Mouse (Mus musculus): ENCODE results near the gene Efcab9. TPM values are rescaled to one million over a fixed set of nuclear protein-coding genes. Genes with fewer than 3 reads are reported as not detected.

Efcab9 gene
- total RNA-seq, 1 experiment from 2014 or later = not detected

DNA sequence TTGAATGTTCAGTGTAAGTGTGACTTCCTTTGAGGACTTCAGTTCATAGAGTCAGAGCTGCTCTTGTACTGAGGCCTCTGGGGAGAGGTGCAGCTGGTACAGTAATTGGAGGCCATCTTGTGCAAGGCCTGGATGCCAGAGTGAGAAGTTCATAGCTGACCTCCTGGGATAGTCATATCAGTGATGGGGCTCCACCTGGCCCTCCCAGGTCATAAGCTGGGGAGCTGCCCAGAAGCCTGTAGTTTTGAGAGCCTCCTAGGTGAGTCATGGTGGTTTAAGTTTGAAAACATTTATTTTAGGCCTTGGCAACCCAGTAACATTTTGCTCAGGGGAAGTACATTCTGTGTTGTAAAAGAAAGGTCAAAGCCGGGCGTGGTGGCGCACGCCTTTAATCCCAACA lies 26.1 kb upstream of the Efcab9 start:
- ATAC-seq (replicated peaks; ENCODE audit: low read depth, poor library complexity, severe bottlenecking) = no peak

DNA sequence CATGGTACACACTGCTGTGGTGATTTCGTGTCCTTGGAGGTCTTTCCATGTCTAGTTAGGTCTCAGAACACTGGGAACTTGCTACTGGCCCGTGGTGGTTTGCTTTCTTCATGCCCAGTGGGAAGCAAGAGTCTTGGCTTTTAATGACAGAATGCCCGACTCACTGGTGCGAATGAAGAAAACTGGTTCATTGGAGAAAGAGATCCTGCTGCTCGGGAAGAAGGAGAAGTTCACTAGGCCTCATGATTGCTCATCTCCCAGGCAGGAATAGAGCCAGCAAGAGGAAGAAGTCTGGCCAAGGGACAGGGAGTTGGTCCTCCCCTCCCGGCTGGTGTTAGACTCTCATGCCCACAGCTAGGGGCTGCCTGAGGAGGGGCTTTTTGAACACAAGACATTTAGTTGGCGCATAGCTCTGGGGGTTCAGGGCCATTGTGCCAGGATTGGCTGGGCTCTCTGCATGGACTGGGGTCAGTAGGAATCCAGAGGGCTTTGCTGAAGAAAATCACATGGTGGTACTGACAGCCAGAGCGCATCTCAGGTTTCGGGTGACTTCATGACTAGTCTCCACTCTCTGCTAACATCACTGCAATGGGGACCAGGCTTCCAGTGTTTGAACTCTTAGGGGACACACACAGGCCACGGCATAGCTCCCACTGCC lies 24.6 kb upstream of the Efcab9 start:
- ATAC-seq (replicated peaks; ENCODE audit: low read depth, poor library complexity, severe bottlenecking) = no peak

DNA sequence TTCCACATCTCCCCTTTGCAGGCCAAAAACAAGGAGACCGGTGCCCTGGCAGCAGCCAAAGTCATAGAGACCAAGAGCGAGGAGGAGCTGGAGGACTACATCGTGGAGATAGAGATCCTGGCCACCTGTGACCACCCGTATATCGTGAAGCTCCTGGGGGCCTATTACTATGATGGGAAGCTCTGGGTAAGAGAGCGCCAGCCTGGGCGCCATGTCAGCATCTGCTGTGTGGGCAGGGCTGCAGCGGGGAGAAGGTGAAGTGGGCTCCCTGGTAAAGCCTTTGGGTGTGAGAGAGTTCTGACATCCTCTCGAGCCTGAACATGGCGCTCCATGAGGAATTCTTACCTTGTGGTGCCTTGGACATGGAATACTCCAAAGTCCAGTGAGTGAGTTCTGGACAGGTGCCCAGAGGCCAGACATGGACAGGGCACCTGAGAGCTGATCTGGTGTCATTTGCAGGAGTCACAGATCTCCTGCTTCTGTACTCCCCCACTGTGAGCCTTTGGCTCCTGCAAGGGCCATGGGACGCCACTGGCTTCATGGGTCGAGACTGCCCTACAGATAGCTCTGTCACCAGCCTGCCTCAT lies 23.3 kb upstream of the Efcab9 start:
- ATAC-seq (replicated peaks; ENCODE audit: low read depth, poor library complexity, severe bottlenecking) = no peak

DNA sequence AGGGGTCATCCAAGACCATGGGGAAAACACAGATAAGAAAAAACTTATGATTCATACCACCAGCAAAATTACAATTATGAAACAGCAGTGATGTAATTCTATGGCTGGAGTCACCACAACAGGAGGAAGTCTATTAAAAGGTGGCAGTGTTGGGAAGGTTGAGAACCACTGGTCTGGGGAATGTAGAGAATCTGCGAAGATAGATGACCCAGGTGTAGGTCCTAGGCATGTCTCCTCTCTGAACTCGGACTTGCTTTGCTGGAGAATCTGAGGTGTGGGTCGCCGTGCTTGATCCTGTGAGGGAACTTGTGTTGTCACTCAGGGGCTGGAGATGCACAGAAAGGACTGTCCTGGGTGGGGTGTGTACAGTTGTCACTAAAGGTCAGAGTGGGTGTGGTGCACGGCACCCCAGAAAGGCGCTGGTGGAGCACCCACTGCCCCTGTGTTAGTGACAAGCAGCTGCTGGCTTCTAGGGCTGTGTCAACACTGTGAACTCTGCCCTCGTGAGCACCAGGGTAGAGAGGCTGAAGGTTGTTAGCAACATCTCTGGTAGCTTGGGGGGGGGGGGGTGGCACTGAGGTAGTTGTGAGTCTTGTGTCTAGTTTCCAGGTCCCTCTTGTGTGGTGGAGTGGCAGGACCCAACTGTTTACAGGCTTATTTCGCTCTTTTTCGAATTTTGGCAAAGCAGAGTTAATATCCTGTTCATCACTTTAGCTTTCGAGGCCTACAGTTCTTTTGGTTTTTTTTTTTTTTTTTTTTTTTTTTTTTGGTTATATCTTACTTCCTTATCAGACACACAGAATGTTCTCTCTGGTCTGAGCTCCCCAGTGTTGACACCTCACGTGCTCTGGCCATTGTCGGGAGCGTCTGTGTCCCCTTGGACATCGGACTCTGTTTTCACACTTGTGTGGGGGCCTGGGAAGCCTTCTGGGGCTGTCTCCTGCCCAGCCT lies 22.5 kb upstream of the Efcab9 start:
- ATAC-seq (replicated peaks; ENCODE audit: low read depth, poor library complexity, severe bottlenecking) = peak; percentile 34

DNA sequence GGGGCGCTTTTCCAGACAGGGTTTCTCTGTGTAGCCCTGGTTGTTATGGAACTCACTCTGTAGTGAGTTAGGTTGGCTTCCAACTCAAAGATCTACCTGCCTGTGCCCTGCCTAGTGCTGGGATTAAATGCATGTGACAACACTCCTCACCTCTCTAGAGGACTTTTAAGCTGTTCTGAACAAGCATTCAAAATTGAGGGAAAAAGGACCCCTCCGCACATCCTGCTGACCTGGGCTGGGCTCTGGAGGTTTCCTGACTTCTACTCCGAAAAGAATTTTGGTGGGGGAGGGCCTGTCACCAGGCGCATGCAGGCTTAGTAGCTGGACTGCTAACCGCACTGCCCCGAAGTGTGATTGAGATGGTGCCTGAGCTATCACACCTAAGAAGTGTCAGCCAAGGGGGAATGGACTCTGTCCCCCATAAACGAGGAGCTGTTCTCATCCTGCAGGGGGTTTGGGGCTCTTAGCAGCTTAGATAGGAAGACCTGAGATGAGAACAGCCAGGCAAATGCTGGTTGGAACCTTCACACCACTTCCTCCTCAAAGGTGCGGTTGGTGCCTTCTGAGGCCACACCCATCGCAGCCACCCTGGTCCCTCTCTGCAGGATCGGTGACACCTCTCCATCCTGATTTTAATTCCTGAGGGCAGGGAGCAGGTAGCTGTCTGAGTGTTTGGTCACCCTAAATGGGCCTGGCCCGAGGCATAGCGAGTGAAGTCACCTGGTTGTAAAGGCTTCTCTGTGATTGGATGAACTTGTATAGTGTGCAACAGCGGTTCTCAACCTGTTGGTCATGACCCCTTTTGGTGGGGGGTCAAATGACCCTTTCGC lies 21.6 kb upstream of the Efcab9 start:
- peak; percentile 67 for ATAC-seq (replicated peaks; ENCODE audit: low read depth, poor library complexity, severe bottlenecking)

DNA sequence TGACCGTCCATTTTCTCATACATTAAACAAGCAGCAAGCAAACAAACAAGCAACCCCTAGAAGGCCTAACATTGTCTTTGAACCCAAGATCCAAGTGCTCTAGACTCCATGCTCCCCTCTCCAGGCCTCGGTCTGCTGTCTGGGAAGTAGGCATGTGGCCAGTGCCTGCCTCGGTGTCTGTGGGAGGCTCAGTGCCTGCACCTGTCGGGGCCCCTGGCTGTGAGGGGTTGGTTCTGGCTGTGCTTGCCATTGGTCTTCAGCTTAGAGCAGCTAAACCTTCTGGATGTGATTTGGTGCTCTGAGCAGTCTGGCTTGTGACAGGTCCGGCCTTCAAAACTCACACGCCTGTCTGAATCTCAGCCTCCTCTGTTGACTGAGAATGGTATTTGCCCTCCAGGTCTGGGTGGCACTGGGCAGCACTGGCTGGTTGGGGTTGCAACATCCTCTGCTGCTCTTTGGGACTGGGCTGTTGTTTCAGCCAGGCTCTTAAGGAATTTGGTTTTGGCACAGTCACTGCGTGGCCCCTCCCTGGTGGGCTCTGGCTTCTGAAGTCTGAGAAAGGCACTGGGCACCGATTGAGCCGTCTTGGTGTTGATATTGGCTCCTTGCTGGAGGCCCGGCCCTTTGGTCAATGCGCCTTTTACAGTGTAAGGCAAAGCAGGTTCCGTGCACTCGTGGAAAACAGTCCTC lies 20.7 kb upstream of the Efcab9 start:
- ATAC-seq (replicated peaks; ENCODE audit: low read depth, poor library complexity, severe bottlenecking) = peak; percentile 17; the same call in 1 of the 2 replicates

DNA sequence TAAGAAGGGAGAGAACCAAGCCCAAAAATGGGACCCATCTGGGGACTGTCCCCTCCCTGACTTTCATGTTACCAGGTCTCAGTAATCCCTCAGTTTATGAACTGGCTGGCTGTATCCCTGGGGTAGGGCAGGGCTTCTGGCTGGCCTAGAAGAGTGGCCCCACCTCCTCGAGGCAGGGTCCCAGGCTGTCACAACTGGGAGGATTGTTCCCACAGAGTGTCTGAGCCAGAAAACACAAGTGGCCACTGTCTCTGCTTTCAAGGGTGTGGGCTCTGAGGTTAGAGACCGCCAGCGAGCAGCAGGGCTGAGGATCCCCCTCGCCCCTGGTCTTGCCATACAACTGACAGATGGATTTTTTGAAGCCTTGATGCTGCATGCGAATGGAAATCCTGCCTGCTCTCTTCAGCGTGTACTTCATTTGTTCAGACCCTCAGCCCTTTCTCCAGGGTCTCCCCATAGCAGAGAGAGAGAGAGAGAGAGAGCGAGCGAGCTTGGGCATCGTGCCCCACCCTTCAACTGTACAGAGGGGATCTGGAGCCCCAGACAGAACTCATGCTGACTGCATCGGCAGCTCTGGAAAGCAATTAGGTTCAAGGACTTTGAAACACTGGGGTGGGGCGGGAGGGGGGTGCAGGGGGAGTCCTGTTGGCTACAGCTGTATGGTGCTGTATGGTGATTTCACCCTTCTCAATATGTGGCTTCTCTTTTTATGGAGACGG lies 19.9 kb upstream of the Efcab9 start:
- ATAC-seq (replicated peaks; ENCODE audit: low read depth, poor library complexity, severe bottlenecking) = no peak

DNA sequence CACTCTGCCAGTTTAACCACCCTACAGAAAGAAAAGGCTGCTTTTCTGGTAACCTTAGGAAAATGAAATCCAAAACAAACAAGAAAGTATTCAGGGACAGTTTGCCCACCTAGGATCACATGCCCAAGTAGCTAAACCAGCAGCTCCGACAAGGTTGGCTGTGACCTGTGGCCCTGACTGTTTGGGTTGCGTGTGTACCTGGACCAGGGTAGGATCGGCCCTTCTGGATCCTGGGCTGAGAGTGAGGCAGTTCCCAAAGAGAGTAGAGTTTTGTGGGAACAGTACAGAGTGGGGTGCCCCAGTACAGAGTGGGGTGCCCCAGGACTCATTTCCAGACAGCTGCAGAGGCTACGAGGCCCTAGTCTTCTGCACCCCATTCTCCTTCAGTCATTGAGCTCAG lies 19.2 kb upstream of the Efcab9 start:
- no peak for ATAC-seq (replicated peaks; ENCODE audit: low read depth, poor library complexity, severe bottlenecking)

DNA sequence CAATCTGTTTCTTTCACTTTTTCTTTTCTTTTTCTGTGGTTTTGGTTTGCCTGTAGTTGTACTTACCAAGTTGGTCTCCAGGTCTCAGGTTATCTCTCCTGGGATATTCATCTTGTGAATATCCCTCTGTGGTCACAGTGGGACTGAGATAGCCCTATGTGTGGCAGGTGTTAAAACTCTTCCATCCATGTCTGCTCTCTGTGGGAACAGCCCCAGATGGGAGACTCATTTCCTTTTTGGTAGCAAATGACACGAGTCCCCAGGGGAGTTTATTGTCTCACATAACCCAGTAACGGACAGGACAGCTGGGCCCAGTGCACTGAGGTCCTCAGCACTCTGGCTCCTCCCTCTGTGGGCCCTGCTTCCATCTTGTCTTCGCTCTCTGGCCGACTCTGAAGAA lies 18.2 kb upstream of the Efcab9 start:
- no peak for ATAC-seq (replicated peaks; ENCODE audit: low read depth, poor library complexity, severe bottlenecking)

DNA sequence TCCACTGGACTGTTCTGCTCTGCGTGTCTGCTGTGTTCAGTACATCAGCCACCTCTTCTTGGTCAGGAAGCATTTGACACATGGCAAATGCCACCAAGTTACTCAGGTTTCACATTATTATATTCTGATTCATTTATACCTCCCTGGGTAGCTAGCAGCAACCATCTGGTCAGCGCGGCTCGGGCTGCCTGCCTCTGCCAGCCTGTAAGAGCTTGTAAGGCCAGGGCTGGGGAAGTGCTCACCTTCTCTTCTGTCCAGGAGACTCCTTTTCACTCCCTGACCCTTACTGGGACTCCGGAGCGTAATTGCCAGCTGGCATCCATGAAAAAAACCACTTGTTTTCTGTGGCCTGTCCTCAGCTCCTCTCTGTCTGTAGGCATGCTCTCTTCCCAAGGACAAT lies 17.4 kb upstream of the Efcab9 start:
- ATAC-seq (replicated peaks; ENCODE audit: low read depth, poor library complexity, severe bottlenecking) = no peak

DNA sequence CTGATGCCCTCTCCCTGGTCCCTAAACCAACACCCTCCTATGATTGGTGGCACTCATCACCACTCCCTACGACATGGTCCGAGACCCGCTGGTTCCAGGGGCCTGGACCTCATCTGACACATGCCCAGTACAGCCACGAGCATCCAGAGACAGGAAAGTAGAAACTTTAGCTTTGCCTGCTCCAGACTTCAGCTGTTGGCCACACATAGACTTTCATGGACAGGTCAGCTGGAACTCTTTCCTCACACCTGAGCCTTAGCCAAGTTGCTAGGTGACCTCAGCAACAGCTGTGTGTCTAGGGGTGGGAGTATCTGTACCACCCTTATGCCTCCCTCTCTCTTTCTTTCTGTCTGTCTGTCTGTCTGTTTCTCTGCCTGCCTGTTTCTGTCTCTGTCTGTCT lies 16.4 kb upstream of the Efcab9 start:
- ATAC-seq (replicated peaks; ENCODE audit: low read depth, poor library complexity, severe bottlenecking) = no peak

DNA sequence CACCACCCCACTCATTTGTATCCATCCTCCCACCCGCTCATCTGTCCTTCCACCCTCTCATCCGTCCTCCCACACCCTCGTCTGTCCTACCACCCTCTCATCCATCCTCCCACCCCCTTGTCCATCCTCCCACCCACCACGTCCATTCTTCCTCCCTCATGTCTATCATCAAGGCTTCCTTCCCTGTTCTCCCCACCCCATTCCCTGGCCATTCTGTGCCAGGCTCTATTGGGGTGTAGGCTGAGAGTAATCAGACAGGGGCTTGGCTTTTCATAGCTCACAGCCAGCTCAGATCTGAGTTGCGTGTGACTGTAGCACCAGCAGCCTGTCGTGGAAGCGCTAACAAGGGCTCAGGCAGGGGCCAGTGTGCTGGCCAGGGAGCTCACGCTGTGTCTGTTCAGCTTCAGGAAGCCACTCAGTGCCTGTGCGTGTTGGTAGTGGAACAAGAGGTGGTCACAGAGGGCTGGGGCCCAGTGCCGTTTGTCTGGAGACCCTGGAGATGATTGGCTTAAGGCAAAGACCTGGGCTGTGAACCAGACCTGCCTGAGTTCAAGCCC lies 15.6 kb upstream of the Efcab9 start:
- no peak for ATAC-seq (replicated peaks; ENCODE audit: low read depth, poor library complexity, severe bottlenecking)

DNA sequence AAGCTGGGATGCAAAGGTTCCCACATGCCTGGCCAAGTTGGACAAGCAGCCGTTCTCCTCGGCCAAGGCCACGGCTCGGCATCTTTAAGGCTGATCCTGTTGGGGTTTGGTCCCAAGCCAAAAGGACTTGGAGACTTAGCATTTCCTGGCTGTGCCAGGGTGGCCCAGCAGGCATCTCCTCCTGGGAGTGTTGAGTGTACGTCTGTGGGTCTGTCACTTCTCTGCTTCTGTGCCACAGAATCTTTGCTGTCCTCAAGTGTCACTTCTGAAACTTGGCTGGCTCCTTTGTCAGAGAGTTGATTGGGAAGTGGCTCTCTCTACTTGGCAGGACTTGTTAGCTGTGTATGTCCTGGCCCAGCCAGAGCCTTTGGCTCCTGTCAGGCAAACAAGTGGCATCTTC lies 14.6 kb upstream of the Efcab9 start:
- ATAC-seq (replicated peaks; ENCODE audit: low read depth, poor library complexity, severe bottlenecking) = no peak

DNA sequence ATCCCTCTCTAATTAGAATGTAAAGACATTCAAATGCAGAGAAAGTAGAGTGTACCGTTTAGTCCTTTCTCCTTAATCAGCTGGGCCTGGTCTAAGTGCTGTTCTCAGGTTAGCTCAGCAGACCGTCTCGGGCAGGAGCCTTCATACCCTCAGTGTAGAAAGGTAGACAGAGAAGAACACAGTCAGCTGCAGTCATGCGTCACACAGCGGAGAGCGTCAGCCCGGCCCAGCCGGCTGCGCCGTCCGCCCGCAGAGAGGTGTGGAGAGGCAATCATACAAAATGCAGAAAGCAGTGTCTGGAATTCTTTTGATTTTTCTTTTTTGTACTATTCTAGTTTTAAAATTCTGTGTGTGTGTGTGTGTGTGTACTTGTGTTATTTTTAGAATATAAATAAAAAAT lies 13.7 kb upstream of the Efcab9 start:
- no peak for ATAC-seq (replicated peaks; ENCODE audit: low read depth, poor library complexity, severe bottlenecking)

DNA sequence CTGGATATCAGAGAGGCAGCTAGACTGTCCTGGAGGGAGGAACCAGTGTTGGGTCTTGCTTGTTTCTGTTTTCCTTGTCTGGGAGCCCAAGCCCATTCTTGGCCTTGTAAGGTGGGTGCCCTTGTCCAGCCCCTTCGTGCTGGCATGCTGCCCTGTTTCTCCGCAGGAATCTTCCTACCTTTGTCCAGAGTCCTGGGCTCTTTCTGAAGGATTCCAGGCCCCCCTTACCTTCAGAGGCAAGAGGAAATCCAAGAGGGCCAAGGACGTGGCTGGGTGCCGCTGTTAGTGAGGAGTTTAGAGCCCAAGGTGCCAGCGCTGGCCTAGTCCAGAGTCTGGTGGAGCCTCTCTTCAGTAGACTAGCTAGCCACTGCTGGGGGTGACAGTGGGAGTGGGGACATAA lies 12.6 kb upstream of the Efcab9 start:
- no peak for ATAC-seq (replicated peaks; ENCODE audit: low read depth, poor library complexity, severe bottlenecking)

DNA sequence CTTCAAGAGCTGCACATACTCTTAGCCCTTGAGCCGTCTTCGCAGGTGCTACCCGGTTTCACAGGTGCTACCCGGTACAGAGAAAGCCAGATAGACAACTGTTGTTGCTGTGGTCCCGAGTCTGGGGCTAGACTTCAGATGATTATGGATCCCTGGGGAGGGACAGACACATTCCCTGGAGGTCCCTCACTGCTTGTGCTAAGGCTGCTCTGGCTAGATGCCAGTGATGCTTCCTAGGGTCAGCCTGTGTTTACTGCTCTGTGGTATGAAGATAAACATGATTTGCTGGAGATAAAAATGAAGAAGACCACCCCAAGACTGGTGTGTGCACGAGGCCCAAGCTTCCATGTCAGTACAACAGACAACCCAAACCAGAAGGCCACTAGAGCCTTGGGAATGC lies 12.2 kb upstream of the Efcab9 start:
- no peak for ATAC-seq (replicated peaks; ENCODE audit: low read depth, poor library complexity, severe bottlenecking)

DNA sequence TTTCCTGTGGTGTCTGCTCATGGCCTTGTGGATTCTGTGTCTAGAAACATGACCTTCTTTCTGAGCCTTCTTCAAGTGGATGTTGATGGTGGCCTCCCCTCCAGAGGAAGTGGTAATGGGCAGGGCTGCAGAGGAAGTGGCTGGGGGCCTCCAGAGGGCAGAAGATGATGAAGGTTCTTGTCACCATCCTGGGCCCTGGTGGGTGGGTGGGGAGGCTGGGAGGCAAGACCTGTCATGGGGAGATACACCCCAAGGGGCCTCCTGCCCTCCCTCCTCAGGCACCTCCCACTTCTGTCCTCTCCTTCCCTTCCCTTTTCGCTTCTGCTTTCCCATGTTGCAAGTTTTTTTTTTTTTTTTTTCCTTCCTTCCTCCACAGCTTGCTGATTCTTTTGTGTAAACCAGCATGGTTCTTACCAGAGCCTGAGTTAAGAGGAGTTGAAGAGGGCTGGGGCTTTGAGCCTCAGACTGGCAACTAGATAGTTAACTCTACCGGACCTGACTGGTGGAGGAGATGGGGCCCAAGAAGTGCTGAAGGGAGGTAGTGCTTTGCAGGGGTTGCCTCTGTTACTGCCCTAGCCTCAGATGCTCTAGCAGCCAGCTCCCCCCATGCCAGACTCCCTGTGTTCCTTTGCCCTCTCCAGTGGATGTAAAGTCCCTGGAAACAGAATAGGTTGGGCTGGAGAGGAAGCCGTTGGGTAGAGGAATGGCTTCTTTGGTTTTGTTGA lies 11.0 kb upstream of the Efcab9 start:
- peak; percentile 93 for ATAC-seq (replicated peaks; ENCODE audit: low read depth, poor library complexity, severe bottlenecking)

DNA sequence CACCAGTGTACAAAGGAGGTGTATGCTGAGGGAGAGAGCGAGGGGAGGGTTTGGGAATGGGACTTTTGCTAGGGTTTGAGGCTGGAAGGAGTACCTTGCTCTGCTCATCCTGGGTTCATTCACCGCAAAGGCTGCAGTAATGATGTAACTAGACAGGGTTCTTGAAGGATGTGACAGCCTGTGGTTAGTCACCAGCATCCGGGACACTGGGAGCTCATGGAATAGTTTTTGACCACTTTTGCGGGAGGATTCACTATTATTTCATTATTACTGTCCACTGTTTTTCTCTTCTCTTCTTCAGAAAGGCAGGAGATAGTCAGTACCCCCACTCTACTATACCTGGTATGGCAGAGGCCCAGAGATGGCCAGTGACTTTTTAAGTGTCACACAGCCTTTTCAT lies 10.3 kb upstream of the Efcab9 start:
- ATAC-seq (replicated peaks; ENCODE audit: low read depth, poor library complexity, severe bottlenecking) = peak; percentile 16
